Mouse (Mus musculus): ENCODE data around the gene Wrb. TPM values are rescaled to one million over a fixed set of nuclear protein-coding genes. Genes with fewer than 3 reads are reported as not detected.
A peak's percentile ranks its signal among the peaks of the same experiment; 100 is the strongest.

Wrb gene
- total RNA-seq, 2 experiments from 2014 or later, result 9.6 to 12.1 TPM

DNA sequence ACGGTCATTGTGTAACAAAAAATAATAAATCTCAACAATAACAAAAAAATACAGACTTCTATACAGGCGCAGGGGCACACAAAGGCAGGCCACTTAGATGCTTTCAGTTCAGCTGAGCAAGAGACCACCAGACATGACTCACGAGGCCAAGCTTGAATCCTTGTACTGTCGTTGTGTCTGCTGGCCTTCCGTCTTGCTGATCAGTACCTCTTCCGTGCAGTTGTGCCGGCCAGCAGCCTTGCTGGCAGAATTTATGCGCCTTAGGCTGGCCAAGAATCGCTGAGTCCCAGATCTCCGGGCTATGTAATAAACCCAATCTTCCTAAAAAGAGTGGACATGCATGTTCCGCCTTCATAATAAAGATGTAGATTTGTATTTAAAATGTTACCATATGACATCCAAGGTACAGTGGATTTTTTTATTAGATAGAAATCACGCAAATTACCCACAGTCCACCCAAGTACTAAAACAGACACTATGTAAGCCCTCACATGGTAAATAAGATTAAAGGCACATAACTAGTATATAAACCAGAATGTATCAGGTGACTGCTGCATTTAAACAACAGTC is 13.4 kb downstream of the Wrb start:
- peak; percentile 27 for DNase-seq

DNA sequence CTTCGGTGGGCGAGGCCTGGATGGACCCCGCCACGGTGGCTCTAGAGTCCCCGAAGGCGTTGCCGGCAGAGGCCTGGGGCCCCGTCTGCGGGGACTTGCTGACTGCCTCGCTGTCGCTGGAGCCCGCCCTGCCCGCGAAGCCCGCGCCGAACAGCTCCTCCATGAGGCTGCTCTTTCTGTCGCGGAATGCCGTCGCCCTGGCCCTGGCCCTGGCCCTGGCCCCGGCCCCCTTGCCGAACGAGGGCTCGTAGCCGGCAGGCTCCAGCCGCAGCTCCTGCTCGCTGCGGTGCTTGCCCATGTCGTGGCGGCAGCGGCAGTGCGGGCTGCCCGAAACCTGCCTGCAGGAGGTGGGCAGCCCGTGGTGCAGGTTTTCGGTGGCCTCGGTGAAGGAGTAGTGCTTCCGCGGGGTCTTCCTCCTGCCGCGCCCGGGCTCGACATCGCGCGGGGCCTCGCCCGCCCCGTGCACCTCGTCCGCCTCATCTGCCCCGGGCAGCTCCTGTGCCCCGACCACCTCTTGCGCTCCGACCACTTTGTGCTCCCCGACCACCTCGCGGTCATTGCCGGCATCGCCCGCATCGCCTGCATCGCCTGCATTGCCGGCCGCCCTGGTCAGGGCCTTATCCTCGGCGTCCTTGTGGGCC is 14.0 kb downstream of the Wrb start:
- DNase-seq, result peak; percentile 71

DNA sequence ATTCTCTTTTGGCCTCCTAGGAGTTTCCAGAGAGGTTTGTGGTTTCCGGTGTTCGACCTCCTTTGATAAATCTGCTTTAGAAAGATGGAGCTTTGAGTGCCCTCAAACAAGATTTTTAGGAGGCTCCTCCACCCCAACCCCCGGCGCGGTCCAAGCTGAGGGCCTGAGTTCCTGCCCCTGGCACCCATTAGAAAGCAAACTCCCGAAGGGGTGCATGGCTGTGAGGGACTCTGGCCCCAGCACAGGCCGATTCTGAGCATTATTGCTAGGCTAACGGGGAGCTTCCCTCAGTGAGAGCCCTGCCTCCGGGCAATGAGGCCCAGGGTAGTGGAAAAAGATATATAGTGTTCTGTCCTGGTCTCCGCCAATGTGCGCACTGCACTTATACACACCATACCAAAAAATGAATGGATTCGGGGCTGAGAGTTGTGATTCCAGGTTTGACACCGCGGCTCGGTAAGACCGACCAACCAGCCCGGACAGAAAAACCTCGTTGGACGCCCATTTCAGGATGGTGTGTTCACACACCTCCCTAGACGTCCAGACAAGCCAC is 14.7 kb downstream of the Wrb start:
- DNase-seq, result peak; percentile 34

DNA sequence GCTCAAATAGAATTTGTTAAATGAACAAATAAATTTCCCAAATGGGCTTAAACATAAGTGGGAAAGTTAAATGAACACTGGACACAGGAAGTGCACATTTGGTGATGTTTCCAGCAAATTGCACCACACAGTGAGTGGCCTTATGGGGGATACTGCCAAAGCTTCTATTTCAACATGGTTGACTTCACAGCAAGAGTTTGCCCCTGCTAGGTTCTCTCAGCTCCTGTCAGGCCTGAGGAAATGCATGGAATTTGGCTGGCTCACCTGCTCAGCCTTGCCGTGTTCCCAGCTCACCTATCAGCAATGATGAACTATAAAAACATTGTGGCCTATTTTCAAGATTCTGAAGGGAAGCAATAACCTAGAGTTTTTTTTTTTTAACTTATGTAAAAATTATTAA is 15.7 kb downstream of the Wrb start:
- DNase-seq, result no peak

DNA sequence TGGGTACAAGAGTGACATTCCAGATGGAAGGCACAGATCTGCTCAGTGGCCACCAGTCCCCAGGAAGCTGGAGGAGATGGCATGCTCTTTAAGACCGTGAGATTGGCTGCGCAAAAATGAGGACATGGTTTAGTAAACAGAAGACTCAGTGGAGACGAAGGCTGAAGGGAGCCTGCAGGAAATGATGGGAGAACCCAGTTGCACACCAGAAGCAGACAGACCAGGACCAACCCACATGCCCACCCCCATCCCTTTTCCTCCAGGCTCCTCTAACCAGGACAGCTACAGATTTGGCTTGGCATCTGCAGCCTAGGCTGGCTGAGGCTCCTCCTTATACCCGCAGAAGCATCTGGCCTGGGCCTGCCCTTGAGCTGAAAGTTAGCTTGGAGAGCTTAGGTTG is 16.1 kb downstream of the Wrb start:
- DNase-seq, result no peak

DNA sequence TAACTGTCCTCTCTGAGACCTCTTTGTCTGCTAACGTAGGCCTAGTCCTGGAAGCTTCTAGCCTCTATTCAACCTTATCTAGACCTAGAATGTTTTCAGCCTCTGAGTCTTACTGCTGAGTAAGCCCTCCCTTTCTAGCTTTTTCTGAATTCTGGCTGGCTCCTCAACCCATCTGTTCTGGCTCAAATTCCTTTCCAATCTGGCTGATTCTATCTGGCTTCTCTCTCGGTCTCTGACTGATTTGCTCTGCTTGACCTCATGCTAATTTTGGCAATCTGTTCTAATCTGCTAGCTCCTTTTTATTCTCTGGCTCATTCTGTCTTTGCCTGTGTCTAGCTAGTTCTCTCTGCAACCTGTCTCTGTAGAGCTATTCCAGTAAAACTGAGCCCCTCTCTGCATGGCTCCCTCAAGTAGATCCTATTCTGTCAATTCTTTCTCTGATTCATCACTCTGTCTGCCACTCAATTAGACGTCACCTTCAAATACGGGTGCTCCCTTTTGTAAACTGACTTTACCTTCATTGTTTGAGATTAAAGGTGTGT is 20.6 kb downstream of the Wrb start:
- no peak for DNase-seq

DNA sequence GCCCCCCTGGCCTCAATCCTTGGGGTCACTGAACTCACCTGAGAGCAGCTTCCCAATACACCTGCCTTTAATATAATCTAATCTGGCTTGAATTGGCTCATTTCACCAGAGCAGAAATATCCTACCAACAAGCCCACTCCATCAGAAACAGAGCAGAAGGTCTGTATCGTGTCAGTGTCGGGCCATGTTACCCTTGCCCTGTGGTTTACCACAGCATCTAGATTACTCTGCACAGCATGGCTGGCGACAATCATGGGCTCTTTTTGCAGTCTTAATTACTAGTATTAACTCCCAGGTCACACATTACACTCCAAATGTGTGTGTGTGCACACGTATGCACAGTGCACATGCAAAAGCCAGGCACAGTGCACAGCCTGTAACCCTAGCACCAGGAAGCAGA is 23.6 kb downstream of the Wrb start:
- DNase-seq, result no peak

DNA sequence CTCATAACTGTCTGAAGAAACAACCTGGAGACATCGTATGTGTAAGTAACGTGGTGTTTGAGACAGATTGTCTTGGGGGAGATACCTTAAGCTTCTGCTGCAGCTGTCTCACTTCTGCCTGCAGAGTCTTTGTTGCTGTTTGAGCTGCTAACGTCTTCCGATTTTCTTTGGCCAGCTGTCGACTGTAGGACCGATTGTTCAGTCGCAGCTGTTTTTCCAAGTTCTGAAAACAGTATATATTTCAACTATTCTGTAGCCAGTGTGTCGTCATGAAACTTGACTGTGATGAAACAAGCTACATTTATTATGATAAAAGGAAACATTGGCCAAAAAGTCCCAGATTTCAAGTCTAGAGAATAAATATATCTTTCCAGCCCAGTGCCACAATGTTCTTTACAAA is 28.4 kb downstream of the Wrb start:
- DNase-seq, result no peak

DNA sequence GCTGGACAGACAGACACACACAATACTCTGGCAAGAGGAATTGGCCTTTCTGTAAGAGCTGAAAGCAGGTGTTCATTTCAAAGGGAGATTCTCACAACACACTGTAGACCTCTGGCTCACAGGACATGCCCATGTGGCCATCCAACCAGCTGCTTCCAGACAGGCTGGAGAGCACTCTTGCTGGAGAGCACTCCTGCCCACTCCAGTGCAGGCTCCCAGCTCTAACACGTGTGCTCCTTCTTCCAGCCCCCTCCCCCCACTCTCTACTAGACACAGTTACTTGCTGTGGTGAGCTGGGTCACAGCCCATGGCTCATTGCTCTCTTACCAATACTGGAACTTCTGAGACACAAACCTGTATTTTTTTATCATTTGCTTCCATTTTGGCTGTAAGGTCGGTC is 30.2 kb downstream of the Wrb start:
- no peak for DNase-seq

DNA sequence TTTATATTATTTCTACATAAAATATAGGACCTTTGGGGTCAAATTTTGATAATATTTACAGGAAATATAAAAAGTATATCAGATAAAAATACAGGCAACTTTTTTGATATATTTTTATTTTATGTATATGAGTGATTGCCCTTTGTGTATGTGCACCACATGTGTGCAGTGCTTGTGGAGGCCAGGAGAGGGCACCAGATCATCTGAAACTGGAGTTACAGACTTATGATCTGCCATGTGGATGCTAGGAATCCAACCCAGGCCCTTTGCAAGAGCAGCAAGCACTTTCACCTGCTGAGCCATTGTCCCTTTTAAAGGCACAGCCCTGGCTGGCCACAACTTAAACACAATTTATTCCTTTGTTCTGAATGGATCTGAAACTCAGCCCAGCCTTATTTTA is 33.9 kb downstream of the Wrb start:
- DNase-seq, result no peak

DNA sequence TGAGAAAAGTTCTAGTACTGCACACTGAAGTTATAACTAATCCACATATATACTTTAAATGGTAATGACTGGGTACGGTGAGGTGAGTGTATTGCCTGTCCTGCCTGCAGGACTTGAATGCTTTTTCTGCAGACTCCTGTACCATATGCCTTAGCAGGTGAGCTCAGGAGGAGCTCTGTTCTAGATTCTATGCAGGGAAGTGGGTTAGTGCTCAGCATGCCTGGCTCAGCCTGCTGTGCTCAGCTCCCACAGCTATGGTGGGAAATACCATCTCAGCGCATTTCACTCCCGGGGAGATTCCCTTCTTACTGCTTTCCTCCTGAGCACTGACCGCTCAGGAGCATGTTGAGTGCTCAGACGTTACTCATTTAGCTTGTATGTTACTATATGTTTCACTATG is 42.4 kb downstream of the Wrb start:
- DNase-seq, result no peak

DNA sequence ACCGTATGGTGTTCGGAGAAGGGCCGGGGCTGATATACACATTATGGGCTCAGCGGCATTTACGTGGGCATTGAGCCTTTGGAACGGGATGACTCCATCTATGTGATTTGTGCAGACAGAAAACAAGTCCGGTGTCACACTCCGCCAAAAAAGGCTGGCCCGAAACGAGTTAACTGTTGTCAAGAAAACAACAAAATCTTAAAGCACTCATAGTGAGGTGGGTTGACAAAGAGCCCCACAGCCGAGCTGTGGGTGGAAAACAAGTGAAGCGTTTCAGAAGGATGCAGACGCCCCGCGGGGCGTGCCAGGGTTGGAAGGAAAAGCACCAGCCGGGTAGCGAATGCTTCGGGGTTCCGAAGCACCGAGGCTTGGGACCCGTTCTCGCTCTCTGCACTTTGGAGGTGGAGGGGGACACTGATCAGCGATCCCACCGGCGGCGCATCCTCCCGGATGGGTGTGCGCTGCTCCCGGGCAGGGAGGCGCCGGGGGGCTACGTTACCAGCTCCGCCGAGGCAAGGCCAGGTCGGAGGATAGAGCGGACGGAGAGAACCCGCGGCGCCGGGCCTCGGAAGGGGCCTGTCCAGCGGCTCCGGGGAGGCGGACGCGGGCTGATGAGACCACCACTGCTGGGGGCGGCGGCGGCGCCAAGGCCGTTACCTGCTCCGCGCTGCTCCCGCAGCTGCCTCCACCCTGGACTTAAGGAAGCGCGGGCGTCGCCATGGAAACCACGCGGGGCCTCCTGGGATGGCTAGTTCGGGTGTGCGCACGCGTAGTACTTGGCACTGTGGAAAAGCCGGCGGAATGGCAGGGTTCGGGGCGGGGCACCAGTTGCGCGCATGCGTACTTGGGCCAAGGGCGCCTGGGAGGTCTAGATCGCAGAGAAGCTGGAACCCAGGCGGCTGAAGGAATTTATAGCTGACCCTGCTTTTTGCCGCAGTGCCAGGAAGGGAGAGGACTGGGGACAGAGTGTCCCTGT is 46.6 kb downstream of the Wrb start, which contains the start of gene Lca5l:
TSS of gene Lca5l (minus strand) at position 741 of the 976 bp plus-strand sequence.
- DNase-seq, result peak; percentile 100

DNA sequence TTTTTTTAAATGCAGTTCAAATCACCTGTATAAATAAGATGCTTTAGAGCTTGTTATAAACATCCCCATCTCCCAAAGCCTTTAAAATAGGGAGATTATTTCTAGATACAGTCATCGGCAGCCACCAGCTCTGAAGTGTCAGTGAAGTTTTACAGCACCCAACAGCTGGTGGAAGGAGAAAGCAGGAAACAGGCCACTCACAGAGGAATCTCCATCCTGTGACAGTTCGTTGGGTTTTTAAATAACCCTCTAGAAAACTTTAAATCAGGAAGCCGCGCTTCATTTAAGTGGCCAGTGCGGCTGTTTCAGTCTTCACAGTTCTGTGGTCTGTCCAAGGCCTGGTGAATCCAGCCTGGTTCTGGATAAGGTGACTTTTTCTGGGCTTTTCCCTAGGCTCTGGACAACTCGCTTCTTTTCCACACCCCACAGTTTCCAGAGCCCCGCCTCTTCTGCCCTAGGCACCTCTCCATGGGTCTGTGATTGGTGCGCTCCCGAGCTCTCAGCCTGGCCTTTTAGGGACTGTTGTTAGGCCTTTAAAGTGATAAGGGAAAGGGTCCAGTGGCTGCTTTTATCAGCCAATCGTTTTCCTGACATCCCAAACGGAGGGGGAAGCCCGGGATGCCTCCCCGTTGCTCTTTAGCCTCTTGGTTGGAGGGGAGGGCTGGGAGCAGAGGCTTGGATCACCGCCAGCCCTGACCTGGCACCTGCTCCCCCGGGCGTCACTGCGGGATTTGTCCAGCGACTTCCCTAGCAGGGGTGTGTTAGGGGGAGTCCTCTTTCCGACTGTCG is 54.9 kb downstream of the Wrb start, which contains the start of gene Sh3bgr:
TSS of gene Sh3bgr (plus strand) at position 538 of the 789 bp plus-strand sequence.
- peak; percentile 88 for DNase-seq

DNA sequence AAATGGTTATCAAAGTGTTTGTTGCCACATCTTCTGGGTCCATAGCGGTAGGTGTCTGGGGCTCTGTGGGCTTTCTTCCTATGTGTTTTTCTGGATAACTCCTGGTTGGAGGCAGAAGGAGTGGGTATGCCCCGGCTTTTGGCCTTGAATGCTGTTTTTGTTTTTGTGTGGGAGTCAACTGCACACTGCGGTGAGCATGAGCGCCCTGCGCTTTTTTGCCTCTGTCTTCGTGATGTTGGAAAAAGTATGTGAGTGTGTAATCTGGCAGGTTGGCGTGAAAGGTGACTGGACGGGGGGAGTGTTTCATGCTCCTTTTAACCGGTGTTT is 55.5 kb downstream of the Wrb start:
- DNase-seq, result no peak

DNA sequence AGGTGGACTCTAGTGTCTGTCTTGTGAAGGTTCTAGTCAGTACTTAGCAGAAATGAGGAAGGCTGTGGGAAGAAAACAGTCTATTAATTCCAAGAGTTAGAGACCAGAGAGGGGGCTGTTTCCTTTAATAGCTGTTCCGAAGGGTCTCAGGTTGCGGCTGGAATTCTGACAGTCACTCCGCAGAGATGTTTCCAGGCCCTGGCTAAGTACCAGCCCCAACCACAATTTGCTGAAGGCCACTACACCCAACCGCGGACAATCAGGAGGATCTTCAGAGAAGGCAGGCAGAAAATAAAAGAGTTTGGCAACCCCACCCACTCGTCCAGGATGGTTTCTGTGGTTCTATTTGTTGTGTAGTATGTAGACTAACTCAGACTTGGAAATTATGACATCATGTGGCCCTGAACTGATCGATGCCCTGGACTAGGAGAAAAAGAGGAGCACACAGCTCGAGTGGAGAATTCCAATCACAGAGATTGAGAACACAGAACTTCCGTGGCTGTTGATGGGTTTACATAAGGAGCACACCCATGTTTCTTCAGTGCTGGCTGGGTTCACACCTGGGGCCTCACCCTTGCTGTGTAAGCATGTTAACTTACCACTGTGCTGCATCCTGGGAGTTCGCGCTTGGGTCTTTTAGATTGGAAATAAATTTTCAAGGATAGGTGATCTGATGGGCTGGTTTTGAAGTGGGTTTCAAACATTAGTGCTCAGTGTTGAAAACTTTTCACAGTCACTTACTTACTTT is 56.5 kb downstream of the Wrb start:
- DNase-seq, result peak; percentile 48

Other genes starting within 250 kb of the Wrb start
- gene Psmg1, start 154.4 kb upstream of the Wrb start, total RNA-seq (2021), result 10 to 100 TPM; 17.5 to 19.4 TPM
- 10 to 100 TPM; 86.5 to 98.7 TPM for gene Brwd1, start 62.9 kb upstream of the Wrb start, total RNA-seq (2021)
- gene Hmgn1, start 17.7 kb upstream of the Wrb start, total RNA-seq (2021), result 100 to 1,000 TPM in 1 of 2 experiments, 10 to 100 TPM in 1; 89.4 to 103 TPM
- gene Lca5l, start 46.9 kb downstream of the Wrb start, total RNA-seq (2021), result 1 to 10 TPM; 1.2 to 1.5 TPM
- 100 to 1,000 TPM; 810 to 907 TPM for gene Sh3bgr, start 55.0 kb downstream of the Wrb start, total RNA-seq (2021)
- under 1 TPM; 0.16 to 0.26 TPM for gene B3galt5, start 90.4 kb downstream of the Wrb start, total RNA-seq (2021)